Mouse (Mus musculus): ENCODE results near the gene Zfp641. TPM values are rescaled to one million over a fixed set of nuclear protein-coding genes. Genes with fewer than 3 reads are reported as not detected.

Zfp641 gene
- 7.7 and 13.9 TPM in 2 replicates for polyA plus RNA-seq (2012; rRNA removed)

DNA sequence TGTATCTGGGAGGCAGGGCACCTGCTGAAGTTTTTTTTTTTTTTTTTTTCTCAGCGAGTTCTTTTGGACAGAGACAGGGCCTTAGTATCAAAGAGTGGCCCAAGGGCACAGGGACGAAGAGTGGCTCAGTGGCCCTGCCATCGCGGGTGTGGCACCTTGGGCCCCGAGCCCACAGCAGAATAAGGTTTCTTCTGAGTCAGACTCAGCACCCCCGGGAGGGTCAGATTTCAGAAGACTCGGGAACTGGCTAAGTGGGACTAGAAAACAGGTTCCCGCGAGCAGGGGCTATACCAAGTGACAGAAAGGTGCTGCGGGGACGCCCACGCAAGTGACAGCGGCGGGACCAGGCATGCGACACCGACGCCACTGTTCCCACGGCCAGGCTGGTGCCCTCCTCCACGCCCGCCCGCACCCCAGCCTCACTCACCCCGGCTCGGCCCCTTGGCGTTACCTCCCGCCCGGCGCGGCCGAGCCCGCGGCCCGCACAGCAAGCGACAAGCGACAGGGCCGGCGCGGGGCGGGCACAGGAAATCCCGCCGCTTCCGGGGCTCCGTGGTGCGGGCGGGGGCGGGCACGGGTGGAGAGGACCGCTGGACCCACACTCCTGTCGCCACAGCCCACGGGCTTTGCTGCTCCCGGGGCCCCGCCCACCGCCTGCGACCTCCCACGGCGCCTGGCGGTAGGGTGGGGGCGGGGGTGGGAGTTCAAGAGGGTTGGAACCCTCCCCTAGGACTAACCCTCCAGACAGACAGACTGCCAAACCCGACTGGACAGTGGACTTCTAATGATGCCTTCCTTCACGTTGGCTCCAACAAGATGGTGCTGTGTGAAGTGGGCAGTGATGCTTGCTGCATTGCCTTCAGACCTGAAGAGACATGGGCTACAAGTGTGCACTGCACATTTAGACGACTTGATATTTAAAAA is at the start of gene Zfp641:
Gene Zfp641, minus strand, starts transcription at position 534 of the 924 bp plus-strand sequence.
- TF ChIP-seq POLR2A (IDR thresholded peaks at IDR 0.05; ENCODE audit: borderline replicate concordance, extremely low read depth, insufficient read depth, insufficient read length, poor library complexity, severe bottlenecking) (no peak), CTCF (IDR thresholded peaks at IDR 0.05; ENCODE audit: borderline replicate concordance, extremely low read depth, insufficient read depth, insufficient read length) (no peak)

GRCm38 (mm10) chr15:98340887-98341286 is 44.9 kb upstream of the Zfp641 start, which contains the start of gene Olfr284:
TSS of gene Olfr284 (minus strand) at chr15:98340987.
- DNase-seq (ENCODE audit: low read depth) = no peak
- TF ChIP-seq CTCF (IDR thresholded peaks at IDR 0.05; ENCODE audit: borderline replicate concordance, extremely low read depth, insufficient read depth, insufficient read length) (no peak), POLR2A (IDR thresholded peaks at IDR 0.05; ENCODE audit: borderline replicate concordance, extremely low read depth, insufficient read depth, insufficient read length, poor library complexity, severe bottlenecking) (no peak)

More for the DNA sequence above, at the start of gene Zfp641:
- DNase-seq (ENCODE audit: low read depth) = peak; percentile 54

DNA sequence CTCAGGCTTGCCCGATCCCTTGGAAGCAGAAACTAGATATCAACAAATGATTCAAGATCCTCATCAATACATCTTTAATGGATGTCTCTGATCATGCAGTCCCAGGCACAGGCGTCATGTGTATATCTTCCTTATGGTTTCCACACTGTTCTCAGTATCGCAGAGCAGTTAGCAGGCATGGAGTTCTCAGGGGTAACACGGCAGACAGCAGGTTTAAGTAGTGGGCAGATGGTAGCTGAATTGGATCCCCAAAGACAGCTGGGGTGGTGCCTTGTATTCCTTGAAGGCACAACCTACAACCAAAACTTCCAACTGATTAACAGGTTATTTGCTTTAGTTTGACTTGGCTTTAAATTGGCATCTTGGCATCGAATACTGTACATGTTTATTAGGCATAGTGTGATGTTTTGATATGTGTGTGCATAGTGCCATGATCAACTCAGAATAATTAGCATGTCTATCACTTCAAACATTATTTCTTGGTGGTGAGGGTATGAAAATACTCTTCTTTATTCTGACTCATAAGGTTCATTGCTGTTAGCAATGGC is 21.3 kb upstream of the Zfp641 start, which contains the start of gene Olfr285:
Gene Olfr285, minus strand, starts transcription at position 177 of the 548 bp plus-strand sequence.
- TF ChIP-seq CTCF (IDR thresholded peaks at IDR 0.05; ENCODE audit: borderline replicate concordance, extremely low read depth, insufficient read depth, insufficient read length) (no peak), POLR2A (IDR thresholded peaks at IDR 0.05; ENCODE audit: borderline replicate concordance, extremely low read depth, insufficient read depth, insufficient read length, poor library complexity, severe bottlenecking) (no peak)
- peak; percentile 84 for DNase-seq (ENCODE audit: low read depth)

GRCm38 (mm10) chr15:98315703-98316102 is 19.7 kb upstream of the Zfp641 start:
- TF ChIP-seq CTCF (IDR thresholded peaks at IDR 0.05; ENCODE audit: borderline replicate concordance, extremely low read depth, insufficient read depth, insufficient read length) (peak; percentile 18; the same call in 1 of the 2 replicates), POLR2A (IDR thresholded peaks at IDR 0.05; ENCODE audit: borderline replicate concordance, extremely low read depth, insufficient read depth, insufficient read length, poor library complexity, severe bottlenecking) (no peak)
- DNase-seq (ENCODE audit: low read depth) = no peak

GRCm38 (mm10) chr15:98293651-98294050 is 2.3 kb downstream of the Zfp641 start:
- TF ChIP-seq CTCF (IDR thresholded peaks at IDR 0.05; ENCODE audit: borderline replicate concordance, extremely low read depth, insufficient read depth, insufficient read length) = no peak
- no peak for TF ChIP-seq POLR2A (IDR thresholded peaks at IDR 0.05; ENCODE audit: borderline replicate concordance, extremely low read depth, insufficient read depth, insufficient read length, poor library complexity, severe bottlenecking)
- DNase-seq (ENCODE audit: low read depth) = no peak

- TF ChIP-seq POLR2A (IDR thresholded peaks at IDR 0.05; ENCODE audit: borderline replicate concordance, extremely low read depth, insufficient read depth, insufficient read length, poor library complexity, severe bottlenecking) = no peak
- no peak for TF ChIP-seq CTCF (IDR thresholded peaks at IDR 0.05; ENCODE audit: borderline replicate concordance, extremely low read depth, insufficient read depth, insufficient read length)
- DNase-seq (ENCODE audit: low read depth) = no peak
These were observed 7.4 kb downstream of the Zfp641 start for GRCm38 (mm10) chr15:98288566-98288965.

DNA sequence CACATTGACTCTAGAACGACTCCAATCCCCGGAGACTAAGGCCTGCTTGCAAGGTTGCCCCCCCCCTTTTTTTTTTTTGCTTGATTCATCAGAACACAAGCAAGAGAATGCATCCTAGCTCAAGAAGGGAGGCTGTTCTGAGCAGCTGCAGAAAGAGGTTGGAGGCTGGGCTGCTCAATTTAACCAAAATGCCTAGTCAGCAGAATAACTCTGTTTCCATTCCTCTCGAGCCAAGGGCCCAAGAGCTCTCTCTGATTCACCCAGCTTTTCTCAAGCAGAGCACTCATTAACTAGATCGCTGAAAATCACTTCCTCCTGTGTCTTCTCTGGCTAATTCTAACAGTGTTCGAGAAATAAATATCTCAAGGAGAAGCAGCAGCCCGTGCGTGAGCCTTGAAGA is 9.5 kb downstream of the Zfp641 start:
- DNase-seq (ENCODE audit: low read depth) = peak; percentile 49
- no peak for TF ChIP-seq POLR2A (IDR thresholded peaks at IDR 0.05; ENCODE audit: borderline replicate concordance, extremely low read depth, insufficient read depth, insufficient read length, poor library complexity, severe bottlenecking)
- no peak for TF ChIP-seq CTCF (IDR thresholded peaks at IDR 0.05; ENCODE audit: borderline replicate concordance, extremely low read depth, insufficient read depth, insufficient read length)

- TF ChIP-seq CTCF (IDR thresholded peaks at IDR 0.05; ENCODE audit: borderline replicate concordance, extremely low read depth, insufficient read depth, insufficient read length) = no peak
- no peak for TF ChIP-seq POLR2A (IDR thresholded peaks at IDR 0.05; ENCODE audit: borderline replicate concordance, extremely low read depth, insufficient read depth, insufficient read length, poor library complexity, severe bottlenecking)
- no peak for DNase-seq (ENCODE audit: low read depth)
These were observed 38.2 kb downstream of the Zfp641 start for GRCm38 (mm10) chr15:98257776-98258175.

DNA sequence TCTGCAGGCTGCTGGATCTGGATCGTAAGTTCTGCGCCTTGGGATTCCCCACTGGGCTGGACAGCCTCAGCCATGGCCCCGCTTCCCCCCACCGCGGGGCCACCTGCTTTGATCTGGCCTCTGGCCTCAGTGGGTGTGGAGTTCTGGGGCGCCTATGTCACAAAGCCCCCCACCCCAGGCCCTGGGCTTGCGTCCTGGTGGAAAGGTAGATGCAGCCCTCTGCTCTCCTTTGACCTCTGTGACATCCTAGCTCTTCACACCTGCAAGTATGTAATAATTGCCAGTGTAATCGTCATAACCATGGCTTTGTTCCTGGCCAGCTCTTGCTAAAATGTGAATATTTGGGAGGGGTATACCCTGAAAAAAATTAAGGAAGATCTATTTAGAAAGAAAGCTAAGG is 38.8 kb downstream of the Zfp641 start, which contains the start of gene H1fnt:
Gene H1fnt, minus strand, starts transcription at position 101 of the 400 bp plus-strand sequence.
- TF ChIP-seq POLR2A (IDR thresholded peaks at IDR 0.05; ENCODE audit: borderline replicate concordance, extremely low read depth, insufficient read depth, insufficient read length, poor library complexity, severe bottlenecking) (no peak), CTCF (IDR thresholded peaks at IDR 0.05; ENCODE audit: borderline replicate concordance, extremely low read depth, insufficient read depth, insufficient read length) (no peak)
- no peak for DNase-seq (ENCODE audit: low read depth)

DNA sequence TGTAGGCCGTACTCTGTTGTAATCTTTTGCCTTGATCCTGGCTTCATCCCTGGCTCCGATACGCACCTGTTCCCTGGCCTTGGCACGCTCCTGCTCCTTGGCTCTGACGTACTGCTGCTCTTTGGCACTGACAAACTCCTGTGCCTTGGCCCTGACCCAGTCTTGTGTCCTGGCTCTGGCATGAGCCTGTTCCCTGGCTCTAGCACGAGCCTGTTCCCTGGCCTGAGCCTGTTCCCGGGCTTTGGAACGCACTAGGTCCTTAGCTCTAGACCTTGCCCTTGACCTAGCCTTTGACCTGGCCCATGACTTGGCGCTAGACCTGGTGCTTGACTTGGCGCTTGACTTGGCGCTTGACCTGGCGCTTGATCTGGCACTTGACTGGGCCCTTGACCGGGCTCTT is 39.7 kb downstream of the Zfp641 start:
- peak; percentile 0 for DNase-seq (ENCODE audit: low read depth)

More for the DNA sequence above, 39.7 kb downstream of the Zfp641 start:
- no peak for TF ChIP-seq CTCF (IDR thresholded peaks at IDR 0.05; ENCODE audit: borderline replicate concordance, extremely low read depth, insufficient read depth, insufficient read length)
- no peak for TF ChIP-seq POLR2A (IDR thresholded peaks at IDR 0.05; ENCODE audit: borderline replicate concordance, extremely low read depth, insufficient read depth, insufficient read length, poor library complexity, severe bottlenecking)

Other genes with a start within 250 kb of the Zfp641 start
- 96.7 and 102 TPM in 2 replicates for gene Pfkm, start 203.6 kb downstream of the Zfp641 start, polyA plus RNA-seq (2012; rRNA removed)
- 20.0 and 25.3 TPM in 2 replicates for gene Senp1, start 202.4 kb downstream of the Zfp641 start, polyA plus RNA-seq (2012; rRNA removed)
- 53.9 and 60.1 TPM in 2 replicates for gene Asb8, start 130.5 kb downstream of the Zfp641 start, polyA plus RNA-seq (2012; rRNA removed)
- gene Ccdc184, start 129.0 kb downstream of the Zfp641 start, polyA plus RNA-seq (2012; rRNA removed) = 43.2 and 59.2 TPM in 2 replicates
- not detected in 2 replicates for gene Olfr288, start 100.6 kb downstream of the Zfp641 start, polyA plus RNA-seq (2012; rRNA removed)
- gene Gm44579, start 75.2 kb downstream of the Zfp641 start, polyA plus RNA-seq (2012; rRNA removed) = not detected in 2 replicates
- not detected in 2 replicates for gene Olfr287, start 75.1 kb downstream of the Zfp641 start, polyA plus RNA-seq (2012; rRNA removed)
- gene Olfr286, start 61.7 kb downstream of the Zfp641 start, polyA plus RNA-seq (2012; rRNA removed) = not detected in 2 replicates
- gene H1fnt, start 38.9 kb downstream of the Zfp641 start, polyA plus RNA-seq (2012; rRNA removed) = not detected in 2 replicates
- not detected in 2 replicates for gene Olfr285, start 21.2 kb upstream of the Zfp641 start, polyA plus RNA-seq (2012; rRNA removed)
- gene Olfr284, start 44.8 kb upstream of the Zfp641 start, polyA plus RNA-seq (2012; rRNA removed) = not detected in 2 replicates
- not detected in 2 replicates for gene Olfr283, start 84.8 kb upstream of the Zfp641 start, polyA plus RNA-seq (2012; rRNA removed)
- gene Olfr282, start 135.1 kb upstream of the Zfp641 start, polyA plus RNA-seq (2012; rRNA removed) = not detected in 2 replicates
- not detected in 2 replicates for gene Olfr281, start 156.4 kb upstream of the Zfp641 start, polyA plus RNA-seq (2012; rRNA removed)
- gene OR5BS1P, start 173.7 kb upstream of the Zfp641 start, polyA plus RNA-seq (2012; rRNA removed) = not detected in 2 replicates
- not detected in 2 replicates for gene Lalba, start 186.6 kb upstream of the Zfp641 start, polyA plus RNA-seq (2012; rRNA removed)
- not detected in 2 replicates for gene Olfr279, start 196.2 kb upstream of the Zfp641 start, polyA plus RNA-seq (2012; rRNA removed)
- gene Kansl2, start 238.1 kb upstream of the Zfp641 start, polyA plus RNA-seq (2012; rRNA removed) = 106 and 115 TPM in 2 replicates